Mouse (Mus musculus) liver, embryonic 11.5 days (tissue): ENCODE measurements at regions not wholly inside any gene's neighbourhood (a gene's known extent, or its start where the extent isn't known, plus 50 kb on each side); places are given as distances from the start of the nearest gene placed in this dataset.

Experiments used
- ATAC-seq: fragments of 200-750 bp; cut with Nextera tagmentation; replicated peaks from 2 replicates; pipeline ENCODE4 v1.8.0; 2017; ENCODE audit warnings: moderate number of reproducible peaks, mild to moderate bottlenecking, moderate TSS enrichment, moderate library complexity; ENCODE audit not compliant: low FRiP score
- DNase-seq: peaks from one replicate; pipeline ENCODE4 v3.0.0-alpha.2; 2017; ENCODE audit warnings: low spot score
- H3K27ac ChIP-seq: fragments of 300-500 bp; sonication (generic); 2 replicates; pipeline ENCODE4 v1.5.1; 2014; ENCODE audit warnings: mild to moderate bottlenecking, low read depth, low read length, control low read depth
- H3K27me3 ChIP-seq: fragments of 300-500 bp; sonication (generic); replicated peaks from 2 replicates; pipeline ENCODE4 v1.6.1; 2014; ENCODE audit warnings: low read length, mixed read lengths; ENCODE audit not compliant: control insufficient read depth, insufficient read depth
- H3K36me3 ChIP-seq: fragments of 300-500 bp; sonication (generic); 2 replicates; pipeline ENCODE4 v1.6.1; 2014; ENCODE audit warnings: mild to moderate bottlenecking, low read length, moderate library complexity, mixed read lengths; ENCODE audit not compliant: control insufficient read depth, insufficient read depth
- H3K4me1 ChIP-seq: fragments of 300-500 bp; sonication (generic); replicated peaks from 2 replicates; pipeline ENCODE4 v1.6.1; 2014; ENCODE audit warnings: low read length, mixed read lengths; ENCODE audit not compliant: control insufficient read depth, insufficient read depth
- H3K4me2 ChIP-seq: fragments of 300-500 bp; sonication (generic); 2 replicates; pipeline ENCODE4 v1.6.1; 2014; ENCODE audit warnings: mild to moderate bottlenecking, control low read depth, moderate library complexity
- H3K4me3 ChIP-seq: fragments of 300-500 bp; sonication (generic); 2 replicates; pipeline ENCODE4 v1.5.1; 2014; ENCODE audit warnings: low read depth, low read length, control low read depth
- H3K9ac ChIP-seq: fragments of 300-500 bp; sonication (generic); 2 replicates; pipeline ENCODE4 v1.6.1; 2014; ENCODE audit warnings: low read depth, low read length, control low read depth
- H3K9me3 ChIP-seq: fragments of 300-500 bp; sonication (generic); 2 replicates; pipeline ENCODE4 v1.6.1; 2016; ENCODE audit warnings: low read length, inconsistent platforms, mixed read lengths; ENCODE audit not compliant: control insufficient read depth
- WGBS: fragments of 180-500 bp; shearing (Covaris S2); extraction: QIAGEN DNeasy Blood & Tissue Kit; methylation state at CpG from one replicate; pipeline ENCODE4 v1.1.7; 2014; 5-methylcytosine and 5-hydroxymethylcytosine counted together

- no peak for DNase-seq
- Histone ChIP-seq H3K27ac (no peak overlapping the region), H3K9ac (no peak overlapping the region), H3K27me3 (no peaks in the 10 kb centered on the region; the same call in 1 of the 2 replicates), H3K4me3 (no peak overlapping the region), H3K36me3 (no peaks in the 10 kb centered on the region), H3K4me2 (no peak overlapping the region), H3K9me3 (no peaks in the 10 kb centered on the region), H3K4me1 (no peaks in the 10 kb centered on the region)
- no peak for ATAC-seq
- WGBS, result 82% methylated on average over 4 of the region's 4 CpGs
These were observed 178.8 kb upstream of the Ado start for GRCm38 (mm10) chr10:67727580-67727979.

GRCm38 (mm10) chr10:67726796-67727195 lies 178.0 kb upstream of the Ado start:
- Histone ChIP-seq H3K27ac (no peak overlapping the region), H3K4me3 (no peak overlapping the region), H3K9me3 (no peaks in the 10 kb centered on the region), H3K4me2 (no peak overlapping the region), H3K36me3 (no peaks in the 10 kb centered on the region), H3K27me3 (no peaks in the 10 kb centered on the region; the same call in 1 of the 2 replicates), H3K9ac (no peak overlapping the region), H3K4me1 (no peaks in the 10 kb centered on the region)
- no peak for ATAC-seq
- WGBS, result 91% methylated on average over 6 of the region's 6 CpGs
- no peak for DNase-seq

- Histone ChIP-seq H3K27ac (no peak overlapping the region), H3K27me3 (no peaks in the 10 kb centered on the region; the same call in 1 of the 2 replicates), H3K9ac (no peak overlapping the region), H3K9me3 (no peaks in the 10 kb centered on the region), H3K4me2 (no peak overlapping the region), H3K36me3 (no peaks in the 10 kb centered on the region), H3K4me3 (no peak overlapping the region), H3K4me1 (no peaks in the 10 kb centered on the region)
- 81% methylated on average over 7 of the region's 7 CpGs for WGBS
- no peak for ATAC-seq
- DNase-seq, result no peak
These were observed 177.6 kb upstream of the Ado start for GRCm38 (mm10) chr10:67726351-67726750.

- ATAC-seq, result no peak
- Histone ChIP-seq H3K36me3 (no peaks in the 10 kb centered on the region), H3K9ac (no peak overlapping the region), H3K9me3 (no peaks in the 10 kb centered on the region), H3K4me1 (no peaks in the 10 kb centered on the region), H3K27me3 (no peaks in the 10 kb centered on the region; the same call in 1 of the 2 replicates), H3K4me2 (no peak overlapping the region), H3K4me3 (no peak overlapping the region), H3K27ac (no peak overlapping the region)
- 36% methylated on average over 5 of the region's 5 CpGs for WGBS
- no peak for DNase-seq
These were observed 173.0 kb upstream of the Ado start for GRCm38 (mm10) chr10:67721787-67722186.

GRCm38 (mm10) chr10:67717506-67717905 lies 168.8 kb upstream of the Ado start:
- no peak overlapping the region for H3K4me2 ChIP-seq
- no peak overlapping the region for H3K4me3 ChIP-seq

GRCm38 (mm10) chr10:67715046-67715445 lies 166.3 kb upstream of the Ado start:
- Histone ChIP-seq H3K27ac (no peak overlapping the region), H3K4me1 (no peaks in the 10 kb centered on the region), H3K36me3 (no peaks in the 10 kb centered on the region), H3K9ac (no peak overlapping the region), H3K9me3 (no peaks in the 10 kb centered on the region), H3K27me3 (no peaks in the 10 kb centered on the region), H3K4me3 (no peak overlapping the region), H3K4me2 (no peak overlapping the region)
- ATAC-seq, result no peak
- WGBS, result 70% methylated on average over 4 of the region's 4 CpGs
- DNase-seq, result no peak

More at GRCm38 (mm10) chr10:67717506-67717905, 168.8 kb upstream of the Ado start:
- ATAC-seq, result no peak
- Histone ChIP-seq H3K9me3 (no peaks in the 10 kb centered on the region), H3K9ac (no peak overlapping the region), H3K4me1 (no peaks in the 10 kb centered on the region), H3K27ac (no peak overlapping the region), H3K27me3 (no peaks in the 10 kb centered on the region), H3K36me3 (no peaks in the 10 kb centered on the region)
- WGBS, result 85% methylated on average over 7 of the region's 7 CpGs
- no peak for DNase-seq

GRCm38 (mm10) chr10:67713098-67713497 lies 164.3 kb upstream of the Ado start:
- Histone ChIP-seq H3K36me3 (no peaks in the 10 kb centered on the region), H3K27ac (no peak overlapping the region), H3K9me3 (no peaks in the 10 kb centered on the region), H3K4me3 (no peak overlapping the region), H3K27me3 (no peaks in the 10 kb centered on the region), H3K4me1 (no peaks in the 10 kb centered on the region), H3K4me2 (no peak overlapping the region), H3K9ac (no peak overlapping the region)
- DNase-seq (no peak), ATAC-seq (no peak)
- WGBS, result 64% methylated on average over 10 of the region's 10 CpGs

- H3K9me3 ChIP-seq, result no peaks in the 10 kb centered on the region
- WGBS, result 61% methylated on average over 6 of the region's 6 CpGs
- no peak overlapping the region for H3K9ac ChIP-seq
- H3K4me3 ChIP-seq, result no peak overlapping the region
- DNase-seq (no peak), ATAC-seq (no peak)
- H3K27ac ChIP-seq, result no peak overlapping the region
- no peaks in the 10 kb centered on the region for H3K27me3 ChIP-seq
- H3K4me2 ChIP-seq, result no peak overlapping the region
- no peaks in the 10 kb centered on the region for H3K4me1 ChIP-seq
- H3K36me3 ChIP-seq, result no peaks in the 10 kb centered on the region
These were observed 163.9 kb upstream of the Ado start for GRCm38 (mm10) chr10:67712665-67713064.

GRCm38 (mm10) chr10:67711961-67712360 lies 163.2 kb upstream of the Ado start:
- Histone ChIP-seq H3K27me3 (no peaks in the 10 kb centered on the region), H3K36me3 (no peaks in the 10 kb centered on the region), H3K4me2 (no peak overlapping the region), H3K4me3 (no peak overlapping the region), H3K4me1 (no peaks in the 10 kb centered on the region), H3K27ac (no peak overlapping the region), H3K9me3 (no peaks in the 10 kb centered on the region), H3K9ac (no peak overlapping the region)
- DNase-seq, result no peak
- ATAC-seq, result no peak
- 81% methylated on average over 3 of the region's 3 CpGs for WGBS
